Mouse (Mus musculus): ENCODE data around the gene Gpm6b. TPM values are rescaled to one million over a fixed set of nuclear protein-coding genes. Genes with fewer than 3 reads are reported as not detected.

The Gpm6b gene
- polyA plus RNA-seq, 1 experiment from 2014 or later, result 19.8 TPM

Other genes with a start within 250 kb of the Gpm6b start
- 10.2 and 12.4 TPM in 2 replicates for gene Gemin8, start 68.5 kb upstream of the Gpm6b start, polyA plus RNA-seq (2015; fragmentation: Nextera tagmentation; extraction: Ambion mirVana)
- gene Trappc2, start 201.7 kb downstream of the Gpm6b start, polyA plus RNA-seq (2015; fragmentation: Nextera tagmentation; extraction: Ambion mirVana), result 20.3 and 25.9 TPM in 2 replicates
- gene Ofd1, start 201.8 kb downstream of the Gpm6b start, polyA plus RNA-seq (2015; fragmentation: Nextera tagmentation; extraction: Ambion mirVana), result 7.5 and 8.2 TPM in 2 replicates
- gene Rab9, start 241.0 kb downstream of the Gpm6b start, polyA plus RNA-seq (2015; fragmentation: Nextera tagmentation; extraction: Ambion mirVana), result 60.7 and 64.4 TPM in 2 replicates

Data from embryonic facial prominence, embryonic 13.5 days (tissue).